Mouse (Mus musculus) left cerebral cortex, adult 8-10 months (tissue): Measurements from ENCODE around the gene Srms. TPM values are rescaled to one million over a fixed set of nuclear protein-coding genes. Genes with fewer than 3 reads are reported as not detected.
"Not testable (repeated sequence)": the region's sequence is repeated elsewhere in the genome, so short reads cannot be mapped to it uniquely, and the experiment has no call there.

Source experiments
- DNase-seq, 2 experiments: peaks; one replicate each; pipeline ENCODE4 v3.0.0; 2022; ENCODE audit warnings: low spot score in 2 of 2
- total RNA-seq, 4 experiments: library from RNA; stranded (reverse); gene quantifications; 2 replicates each; pipeline ENCODE4 v1.2.4; 2022

Srms gene
- total RNA-seq, 4 experiments from 2014 or later: 0.16 to 0.40 (median 0.33) TPM; not detected in 1

DNA sequence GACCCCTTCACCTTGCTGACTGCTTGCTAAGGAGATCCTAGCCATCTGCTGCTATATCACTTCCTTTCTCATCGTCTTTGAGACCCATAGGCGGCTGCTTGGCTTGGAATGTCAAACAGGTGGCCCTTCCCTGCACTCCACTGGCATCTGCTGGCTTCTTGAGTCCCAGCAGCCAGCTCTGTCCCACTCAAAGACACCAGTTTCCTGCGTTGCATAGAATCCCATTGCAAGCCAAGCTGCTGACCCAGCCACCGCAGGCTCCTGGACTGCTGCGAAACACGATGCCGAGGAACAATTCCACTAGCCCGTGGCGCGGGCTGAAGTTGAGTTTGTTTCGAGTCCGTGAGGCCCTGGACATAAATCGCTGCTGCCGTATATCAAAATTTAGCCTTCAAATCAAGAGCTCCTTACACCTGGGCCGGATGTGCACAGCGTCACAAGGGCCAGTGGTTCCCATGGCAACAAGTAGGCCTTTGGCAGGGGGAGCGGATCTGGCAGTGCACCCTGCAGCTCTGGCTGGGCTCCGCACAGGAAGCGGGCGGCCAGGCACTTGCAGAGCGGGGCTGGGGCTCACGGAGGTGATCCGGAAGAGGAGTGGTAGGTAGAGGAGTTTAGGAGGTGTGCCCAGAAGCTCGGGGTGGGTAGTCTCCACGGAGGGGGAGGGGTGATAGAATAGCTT lies 6.7 kb upstream of the Srms start, which contains the start of gene Fndc11:
Fndc11 (plus strand) TSS at position 476 of the 679 bp plus-strand sequence.
- peak; percentile 13 to 39 for DNase-seq

DNA sequence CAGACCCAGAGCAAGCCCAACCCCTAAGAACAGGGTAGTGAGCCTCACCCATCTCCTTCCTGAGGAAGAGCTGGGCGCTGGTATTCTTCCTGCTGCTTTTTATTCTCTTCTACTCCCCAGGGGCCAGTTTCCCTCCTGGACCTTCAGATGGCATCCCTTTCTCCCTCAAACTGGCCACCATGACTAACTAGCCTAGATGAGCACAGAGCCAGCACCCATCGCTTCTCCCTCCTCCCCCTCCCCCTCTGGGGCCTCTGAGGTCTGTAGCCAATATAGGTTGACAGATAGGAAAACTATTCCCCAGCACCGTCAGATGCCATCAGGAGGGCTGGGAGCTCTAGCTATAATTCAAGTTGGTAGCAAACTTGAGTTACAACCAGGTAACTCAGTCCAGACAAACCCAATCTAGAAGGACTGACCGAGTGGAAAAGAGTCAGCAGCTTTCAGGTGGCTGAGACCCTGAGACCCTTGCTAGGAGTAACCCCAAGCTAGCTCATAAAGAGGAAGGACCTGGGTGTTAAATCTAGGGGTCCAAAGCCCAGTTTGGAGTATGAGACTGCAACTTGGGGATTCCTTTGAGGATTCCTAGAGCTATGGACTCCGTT lies 6.0 kb upstream of the Srms start:
- no peak for DNase-seq

DNA sequence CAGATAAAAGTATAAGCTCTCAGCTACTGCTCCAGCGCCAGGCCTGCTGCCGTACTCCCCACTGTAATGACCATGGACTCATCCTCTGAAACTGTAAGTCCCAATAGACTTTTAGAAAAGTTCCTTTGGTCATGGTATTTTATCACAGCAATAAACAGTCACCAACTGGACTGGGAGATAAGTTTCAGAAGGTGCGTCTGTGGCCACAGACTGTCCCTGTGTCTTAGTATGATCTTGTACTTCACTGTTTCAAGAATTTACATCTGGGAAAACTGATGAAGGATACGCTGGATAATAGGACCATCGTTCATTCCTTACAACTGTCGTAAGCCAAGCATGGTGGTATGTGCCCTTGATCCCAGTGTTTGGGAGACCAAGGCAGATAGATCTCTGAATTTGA lies 3.1 kb upstream of the Srms start:
- DNase-seq: no peak

DNA sequence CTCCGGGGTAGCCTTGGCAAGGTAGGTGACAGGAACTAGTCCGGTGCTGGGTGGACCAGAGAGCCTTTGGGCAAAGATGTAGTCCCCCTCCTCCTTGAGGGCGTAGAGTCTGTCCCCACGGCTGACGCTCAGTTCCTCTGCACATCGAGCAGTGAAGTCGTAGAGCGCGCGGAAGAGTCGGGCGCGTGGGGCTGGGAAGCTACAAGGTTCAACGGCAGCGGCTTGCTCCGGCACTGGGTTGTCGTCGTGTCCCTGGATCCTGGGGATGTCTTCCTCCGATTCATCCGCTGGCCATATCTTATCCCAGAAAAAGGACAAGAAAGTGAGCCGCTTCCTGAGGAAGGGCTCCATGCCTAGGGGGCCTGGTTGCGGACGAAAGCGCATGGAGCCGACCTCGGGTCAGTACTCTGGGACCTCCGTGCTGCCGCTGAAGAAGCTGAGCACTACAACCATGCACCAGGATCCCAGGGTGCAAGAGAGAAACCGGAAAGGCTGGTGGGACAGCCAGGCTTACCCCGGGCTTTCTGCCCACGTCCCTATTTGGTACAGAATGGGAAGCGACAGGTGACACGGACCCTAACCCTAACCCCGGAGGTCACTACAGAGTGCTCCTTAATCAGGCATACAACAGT lies 480 bp downstream of the Srms start:
- DNase-seq: no peak

DNA sequence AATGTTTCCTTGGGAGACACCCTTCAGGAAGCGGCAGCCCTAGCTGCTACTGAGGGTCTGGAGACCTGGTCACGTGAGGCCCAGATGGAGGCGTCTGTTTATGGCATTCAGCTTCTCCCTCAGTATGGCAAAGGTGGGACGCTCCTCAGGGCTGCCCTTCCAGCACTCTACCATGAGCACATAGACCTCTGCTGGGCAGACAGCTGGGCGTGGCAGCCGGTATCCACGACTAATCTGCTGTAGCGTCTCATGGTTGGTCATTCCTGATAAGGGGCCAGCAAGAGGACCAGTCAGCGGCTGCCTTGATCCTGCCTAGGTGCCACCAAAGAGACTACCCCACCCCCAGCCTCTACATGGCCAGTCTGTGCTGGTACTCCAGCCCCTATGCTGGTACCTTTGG lies 6.9 kb downstream of the Srms start:
- DNase-seq: no peak

DNA sequence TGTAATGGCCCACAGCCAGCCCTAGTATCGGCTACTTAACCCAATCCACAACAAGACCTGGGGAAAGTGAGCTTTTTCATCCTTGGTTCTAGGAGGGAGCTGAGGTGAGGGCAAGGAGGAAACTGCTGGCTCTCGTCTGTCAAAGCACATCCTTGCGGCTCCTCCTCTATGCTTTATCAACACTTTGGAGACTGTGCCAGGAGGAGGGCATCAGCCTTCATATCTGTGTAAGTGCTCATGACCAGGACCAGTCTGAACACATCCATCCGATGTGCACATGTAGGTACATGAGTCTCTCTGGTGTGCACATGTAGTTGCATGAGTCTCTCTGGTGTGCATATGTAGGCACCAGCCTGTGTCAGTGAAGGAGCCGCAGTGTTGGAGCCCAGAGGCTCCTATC lies 7.3 kb downstream of the Srms start:
- DNase-seq: no peak

DNA sequence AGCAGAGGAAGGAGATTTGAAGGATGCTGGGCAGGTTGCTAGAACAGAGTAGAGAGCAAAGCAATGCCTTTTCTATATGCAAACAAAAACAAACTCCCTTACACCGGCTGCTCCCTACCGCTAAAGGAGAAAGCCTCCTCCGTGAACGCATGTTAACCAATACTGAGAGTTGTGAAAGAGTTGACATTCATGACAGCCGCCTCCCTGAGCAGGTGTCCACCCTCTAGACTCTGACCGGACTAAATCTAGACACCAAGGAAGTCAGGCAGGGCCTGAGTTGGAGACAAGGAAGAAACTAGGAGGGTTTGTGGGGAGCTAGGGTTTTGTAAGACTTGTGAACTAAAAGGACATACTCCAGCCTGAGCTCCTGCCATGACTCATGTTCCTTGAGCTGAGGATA lies 10.1 kb downstream of the Srms start:
- DNase-seq: no peak

DNA sequence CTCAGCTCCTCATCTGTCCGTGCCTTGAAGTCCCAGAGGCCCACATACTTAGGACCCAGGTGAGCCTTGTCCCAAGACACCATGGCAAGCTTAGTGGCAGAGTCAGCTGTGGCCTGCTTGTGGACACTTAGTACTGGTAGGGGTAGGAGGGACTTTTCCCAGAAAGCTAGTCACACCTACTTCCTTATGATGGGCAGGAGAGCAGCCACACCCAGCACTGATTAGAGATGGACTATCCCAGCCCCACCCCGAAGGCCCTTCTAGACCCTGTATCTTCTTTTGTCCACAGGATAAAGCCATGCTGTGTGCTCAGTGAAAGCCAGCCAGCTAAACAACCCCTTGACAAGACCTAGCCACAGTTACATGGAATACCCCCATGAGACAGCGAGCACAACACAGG lies 10.6 kb downstream of the Srms start, which contains the start of gene Ptk6:
Ptk6 (minus strand) TSS at position 368 of the 400 bp plus-strand sequence.
- DNase-seq: no peak

DNA sequence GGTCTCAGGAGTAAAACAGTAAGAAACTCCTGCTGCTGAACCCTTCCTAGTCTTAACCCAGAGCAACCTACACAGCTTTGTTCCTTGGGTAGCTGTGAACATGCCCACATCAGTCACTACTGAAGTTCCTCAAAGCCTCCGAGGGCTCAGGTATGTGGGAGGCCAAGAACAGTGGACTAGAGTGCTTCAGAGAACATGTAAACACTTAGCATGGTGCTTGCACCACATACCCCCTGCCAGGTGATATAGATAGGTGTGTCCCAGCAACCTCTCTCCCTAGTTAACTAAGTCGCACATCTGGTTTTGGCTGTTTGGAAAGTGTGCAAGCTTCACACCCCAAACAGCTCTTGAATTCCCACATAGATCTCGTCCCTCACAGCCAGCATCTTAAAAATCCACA lies 11.4 kb downstream of the Srms start:
- no peak for DNase-seq

DNA sequence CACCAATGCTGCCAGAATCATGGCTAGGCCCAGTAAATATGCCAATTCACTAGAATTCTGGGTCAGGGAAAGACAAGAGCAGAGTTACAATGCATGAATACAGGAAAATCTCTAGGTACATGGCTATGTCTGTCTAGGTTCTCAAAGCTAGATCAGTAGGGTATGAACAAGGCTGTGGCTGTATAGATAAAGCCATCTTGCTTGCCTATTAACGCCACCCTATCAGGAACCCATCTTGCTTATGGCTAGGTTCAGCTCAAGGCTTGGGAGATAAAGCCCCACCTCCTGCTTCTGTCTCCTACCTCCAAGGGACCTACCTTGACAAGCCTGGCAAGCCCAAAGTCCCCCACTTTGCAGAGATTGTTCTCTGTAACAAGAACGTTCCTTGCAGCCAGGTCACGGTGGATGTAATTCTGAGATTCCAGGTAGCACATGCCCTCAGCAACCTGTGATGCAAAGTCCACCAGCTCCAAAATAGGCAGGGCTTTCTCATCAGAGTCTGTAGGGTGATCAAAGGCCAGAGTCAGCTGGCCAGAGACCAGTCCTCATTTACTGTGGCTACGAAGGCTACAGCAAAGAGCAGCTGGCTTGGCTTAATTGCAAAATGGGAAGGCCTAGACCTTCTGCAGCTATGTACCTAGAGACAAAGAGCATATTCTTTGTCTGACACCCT lies 16.2 kb downstream of the Srms start:
- DNase-seq: no peak

DNA sequence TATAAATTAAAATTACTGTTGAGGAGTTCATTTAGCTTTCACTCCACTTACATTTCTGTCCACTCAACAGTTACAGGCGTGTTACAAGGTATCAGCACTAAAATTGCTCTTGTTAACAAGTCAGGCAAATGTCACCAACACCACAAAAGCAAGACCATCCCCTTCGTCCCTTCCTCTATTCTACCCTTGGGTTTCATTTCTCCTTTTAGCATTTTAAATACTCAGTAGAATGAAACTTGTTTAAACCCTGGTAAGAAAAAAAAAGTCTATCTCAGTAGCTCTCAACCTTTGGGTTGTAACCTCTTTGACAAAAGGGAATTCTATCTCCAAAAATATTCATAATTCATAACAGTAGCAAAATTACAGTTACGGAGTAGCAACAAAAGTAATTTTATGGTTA lies 19.9 kb downstream of the Srms start:
- no peak for DNase-seq

DNA sequence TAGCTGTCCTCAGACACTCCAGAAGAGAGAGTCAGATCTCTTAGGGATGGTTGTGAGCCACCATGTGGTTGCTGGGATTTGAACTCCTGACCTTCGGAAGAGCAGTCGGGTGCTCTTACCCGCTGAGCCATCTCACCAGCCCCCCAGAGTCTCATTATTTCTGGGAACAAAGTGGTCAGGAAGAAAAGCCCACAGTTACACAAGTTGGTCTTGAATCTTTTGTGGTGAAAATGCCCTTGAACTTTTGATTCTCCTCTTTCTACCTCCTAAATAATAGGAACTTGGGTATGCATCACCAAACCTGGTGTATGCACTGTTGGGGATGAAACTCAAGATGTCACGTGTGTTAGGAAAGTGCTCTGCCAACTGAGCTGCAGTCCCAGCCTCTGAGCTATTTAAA lies 21.0 kb downstream of the Srms start:
- DNase-seq: no peak

DNA sequence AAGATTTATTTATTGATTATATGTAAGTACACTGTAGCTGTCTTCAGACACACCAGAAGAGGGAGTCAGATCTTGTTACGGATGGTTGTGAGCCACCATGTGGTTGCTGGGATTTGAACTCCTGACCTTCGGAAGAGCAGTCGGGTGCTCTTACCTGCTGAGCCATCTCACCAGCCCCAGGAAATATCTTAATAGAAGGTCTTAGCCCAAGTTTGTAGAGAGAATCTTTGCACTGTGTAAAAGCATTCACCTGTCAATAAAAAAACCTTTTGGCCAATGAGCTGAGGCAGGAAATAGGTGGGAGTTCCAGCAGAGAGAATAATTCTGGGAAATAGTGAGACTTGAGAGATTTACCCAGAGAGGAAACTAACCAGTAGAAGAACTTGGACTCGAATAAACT lies 21.6 kb downstream of the Srms start:
- not testable (repeated sequence) for DNase-seq

DNA sequence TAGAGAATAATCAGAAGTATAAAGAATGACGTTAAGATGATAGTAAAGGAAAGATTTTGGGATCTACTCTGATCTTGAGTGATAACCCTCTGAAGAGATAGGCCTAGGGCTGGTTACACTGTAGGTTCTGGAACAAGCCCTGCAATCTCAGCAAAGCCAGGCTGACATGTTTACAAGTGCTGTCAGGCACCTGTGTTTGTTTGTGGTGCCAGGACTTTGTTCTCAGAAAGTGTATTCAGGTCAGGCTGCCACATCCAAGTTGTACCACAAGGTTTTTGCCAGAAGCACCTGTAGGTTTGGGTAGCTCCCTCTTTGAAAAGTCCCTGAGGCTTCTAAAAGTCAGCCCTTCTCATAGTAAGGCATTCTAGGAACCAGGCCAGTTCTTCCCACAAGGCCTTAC lies 23.7 kb downstream of the Srms start:
- DNase-seq: no peak

DNA sequence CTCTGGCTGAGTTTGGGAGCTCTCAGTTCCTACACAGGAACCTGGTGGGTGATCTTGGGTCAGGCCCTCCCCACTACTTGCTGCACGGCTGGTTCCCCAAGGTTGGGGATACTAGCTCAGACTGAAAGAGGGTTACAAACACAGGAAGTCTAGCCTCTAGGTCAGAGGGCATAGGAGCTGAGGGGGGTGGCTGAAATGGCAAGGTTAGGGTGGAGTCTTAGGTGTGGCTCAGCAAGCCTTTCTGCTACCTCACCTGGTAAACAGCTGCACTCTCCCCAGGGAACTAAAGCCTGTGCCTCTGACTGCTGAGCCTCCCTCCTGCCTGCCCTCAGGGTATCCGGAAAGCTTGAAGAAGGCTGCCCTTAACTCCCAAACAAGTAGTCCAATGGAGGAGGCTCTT lies 24.3 kb downstream of the Srms start:
- no peak for DNase-seq

DNA sequence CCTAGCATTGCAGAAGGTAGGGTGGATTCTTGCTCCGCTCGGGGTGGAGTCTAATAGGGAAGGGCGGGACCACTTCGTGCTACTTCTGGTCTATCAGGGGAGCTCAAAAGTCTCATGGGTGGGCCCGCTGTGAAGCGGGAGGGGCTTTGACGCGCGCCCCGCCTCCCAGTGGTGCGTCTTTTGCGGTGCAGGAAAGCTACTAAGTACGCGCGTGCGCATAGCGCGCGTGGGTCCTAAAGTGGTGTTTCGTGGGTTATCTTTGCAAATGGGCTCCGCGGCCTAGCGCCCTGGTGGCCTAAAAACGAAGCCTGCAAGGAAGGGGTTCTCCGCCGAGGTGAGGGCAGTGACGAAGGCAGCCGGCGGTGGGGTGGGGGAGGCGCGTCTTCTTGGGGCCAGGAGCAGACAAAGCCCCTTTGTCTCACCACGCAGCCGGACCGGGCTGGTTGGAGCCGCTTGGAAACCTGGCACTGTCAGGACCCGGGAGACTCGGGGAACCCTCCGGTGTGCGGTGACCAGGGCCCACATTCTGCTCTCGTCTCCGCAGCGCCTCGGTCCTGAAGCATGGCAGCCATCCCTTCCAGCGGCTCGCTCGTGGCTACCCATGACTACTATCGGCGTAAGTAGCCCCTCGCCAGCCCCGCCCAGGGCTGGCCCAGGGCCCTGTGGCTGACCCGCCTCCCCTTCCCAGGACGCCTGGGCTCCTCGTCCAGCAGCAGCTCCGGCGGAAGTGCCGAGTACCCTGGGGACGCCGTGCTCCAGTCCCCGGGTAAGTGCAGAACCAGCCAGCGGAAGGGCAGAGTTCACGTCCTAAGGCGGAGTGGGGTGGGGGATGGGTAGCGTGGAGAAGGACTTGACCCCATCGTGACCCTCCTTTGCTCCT lies 25.6 kb downstream of the Srms start, which contains the start of gene Ppdpf:
Ppdpf (plus strand) TSS at position 127 of the 880 bp plus-strand sequence.
- peak; percentile 84 to 94 for DNase-seq

DNA sequence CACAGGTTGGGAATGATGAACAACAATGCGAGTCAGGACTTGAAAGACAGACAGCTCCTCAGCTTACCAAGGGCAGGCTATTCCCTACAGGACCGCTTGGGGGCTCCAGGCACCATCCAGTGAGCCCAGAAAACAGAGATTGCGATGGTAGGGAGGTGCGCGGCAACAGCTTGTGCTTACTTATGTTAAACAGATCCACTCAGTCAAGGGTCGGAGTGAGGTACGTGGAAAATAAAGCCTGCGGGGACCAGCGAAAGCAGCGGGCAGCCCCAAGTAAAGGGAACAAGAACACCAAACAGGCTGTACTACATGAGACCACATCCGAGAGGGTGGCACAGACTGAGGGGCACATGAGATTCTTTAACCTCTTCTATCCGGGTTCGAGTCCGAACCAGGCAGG lies 26.4 kb downstream of the Srms start:
- peak; percentile 74 to 79 for DNase-seq

DNA sequence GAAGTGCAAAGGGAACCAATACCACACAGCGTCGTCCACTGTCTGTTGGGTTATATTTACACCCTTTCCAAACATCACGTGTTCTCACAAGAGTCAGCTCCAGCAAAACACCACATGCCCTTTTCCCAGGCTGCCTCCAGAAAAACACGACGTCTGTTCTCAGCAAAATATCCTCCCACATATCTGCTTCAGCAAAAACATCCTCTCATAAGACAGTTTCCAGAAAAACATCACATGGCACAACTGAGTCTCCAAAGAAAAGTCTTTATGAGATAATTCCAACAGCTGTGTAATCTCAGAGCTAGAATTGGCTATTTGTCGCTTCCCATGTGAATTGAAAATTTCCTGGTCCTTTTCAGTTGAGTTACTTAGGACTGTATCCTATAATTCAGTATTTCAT lies 32.1 kb downstream of the Srms start:
- no peak for DNase-seq

DNA sequence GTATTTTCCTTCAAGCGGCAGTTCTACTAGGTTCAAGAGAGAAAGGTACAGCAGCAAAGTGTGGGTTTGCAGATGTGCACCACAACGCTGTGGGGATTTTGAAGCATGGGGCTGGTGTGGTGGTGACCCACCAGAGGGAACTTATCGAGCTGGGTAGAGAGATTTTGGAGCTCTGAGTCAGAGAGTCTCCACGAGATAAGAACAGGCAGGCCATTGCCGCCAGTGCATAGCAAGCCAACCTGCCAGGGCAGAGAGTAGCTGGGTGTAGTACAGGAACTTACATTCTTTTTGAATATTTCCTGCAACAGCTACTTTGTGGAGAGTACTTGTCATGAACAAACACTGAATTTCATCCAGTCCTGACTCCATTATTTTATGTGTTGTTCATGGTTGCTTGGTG lies 34.5 kb downstream of the Srms start:
- DNase-seq: no peak

DNA sequence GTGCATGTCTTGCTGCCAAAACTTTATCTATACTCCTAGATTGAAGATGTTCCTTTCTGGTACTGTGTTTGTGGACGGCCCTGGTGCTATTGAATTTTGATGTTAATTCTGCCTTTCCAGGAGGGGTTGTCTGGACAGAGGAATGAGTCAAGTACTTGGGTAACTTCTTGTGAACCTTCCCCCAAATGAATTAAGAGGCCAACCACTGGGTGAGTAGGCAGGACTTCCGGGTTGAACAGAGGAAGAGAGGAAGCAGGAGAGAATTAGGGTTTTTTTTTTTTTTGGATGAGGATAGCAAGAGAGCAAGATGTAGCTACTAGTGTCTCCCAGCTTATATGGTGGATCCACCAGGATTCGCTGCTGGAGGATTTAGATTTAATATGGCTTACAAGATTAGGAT lies 35.0 kb downstream of the Srms start:
- no peak for DNase-seq

DNA sequence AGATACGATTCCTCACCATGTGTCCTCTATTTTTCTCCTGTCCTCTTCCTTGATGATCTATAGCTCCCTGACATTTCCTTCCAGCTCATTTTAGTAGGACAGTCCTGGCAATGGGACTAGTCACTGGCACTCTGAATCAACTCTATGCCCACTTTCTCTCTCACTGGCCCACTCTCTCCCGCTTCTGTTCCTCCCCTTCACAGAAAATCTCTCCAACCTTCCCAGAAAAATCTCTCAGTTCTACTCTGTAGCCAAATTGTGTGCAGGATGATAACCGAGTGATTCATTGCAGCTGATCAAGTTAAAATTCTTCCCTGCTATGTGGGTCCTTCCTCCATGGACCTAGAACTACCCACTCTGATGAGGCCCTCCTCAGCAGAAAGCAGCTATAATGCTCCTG lies 38.3 kb downstream of the Srms start:
- DNase-seq: no peak
